Mouse (Mus musculus): Measurements from ENCODE around the gene Uba1y.
"Not testable (repeated sequence)": the region's sequence is repeated elsewhere in the genome, so short reads cannot be mapped to it uniquely, and the experiment has no call there.

Gene Uba1y

GRCm38 (mm10) chrY:818396-818795 is at the start of gene Uba1y:
Gene Uba1y, plus strand, starts transcription at chrY:818649.
- no peak for DNase-seq (ENCODE audit: low spot score in 2 of 2)

GRCm38 (mm10) chrY:797309-797708 is 21.1 kb upstream of the Uba1y start, which contains the start of gene Zfy1:
Gene Zfy1, minus strand, starts transcription at chrY:797409.
- not testable (repeated sequence) for DNase-seq (ENCODE audit: low spot score in 2 of 2)

DNA sequence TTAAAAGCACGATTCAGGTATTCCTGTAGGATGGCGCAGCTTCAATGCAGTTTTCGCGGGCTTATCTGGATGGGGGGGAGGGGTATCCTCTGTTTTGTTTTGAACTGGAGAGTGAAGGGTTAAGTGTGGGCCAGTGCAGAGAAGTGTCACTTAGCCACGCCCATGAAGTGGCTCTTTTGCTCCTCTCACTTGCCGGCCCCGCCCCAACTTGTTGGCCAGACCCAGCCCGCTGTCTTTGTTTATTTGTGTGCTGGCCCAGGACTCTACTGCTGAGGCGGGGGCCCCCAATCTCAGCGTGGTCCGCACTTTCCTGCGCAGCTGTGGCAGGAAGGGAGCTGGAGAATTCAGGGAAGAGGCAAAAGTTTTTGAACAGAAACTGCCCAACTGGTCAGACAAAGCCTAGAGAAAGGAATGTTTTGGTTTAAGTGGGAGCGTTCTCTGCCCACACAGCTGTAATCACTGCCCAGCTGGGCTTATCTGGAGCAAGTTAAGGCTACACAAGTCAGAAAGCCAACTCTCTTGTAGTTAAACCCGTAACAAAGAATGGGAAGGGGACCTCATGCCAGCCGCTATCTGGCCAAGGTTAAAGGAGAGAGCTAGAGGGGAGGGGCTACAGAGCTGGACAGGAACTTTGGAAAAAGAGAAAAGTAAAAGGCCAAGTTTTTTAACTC is 9.3 kb upstream of the Uba1y start:
- DNase-seq (ENCODE audit: low spot score in 2 of 2) = no peak

- DNase-seq (ENCODE audit: low spot score in 2 of 2) = no peak
These were observed 54.0 kb downstream of the Uba1y start for GRCm38 (mm10) chrY:872404-872803.

DNA sequence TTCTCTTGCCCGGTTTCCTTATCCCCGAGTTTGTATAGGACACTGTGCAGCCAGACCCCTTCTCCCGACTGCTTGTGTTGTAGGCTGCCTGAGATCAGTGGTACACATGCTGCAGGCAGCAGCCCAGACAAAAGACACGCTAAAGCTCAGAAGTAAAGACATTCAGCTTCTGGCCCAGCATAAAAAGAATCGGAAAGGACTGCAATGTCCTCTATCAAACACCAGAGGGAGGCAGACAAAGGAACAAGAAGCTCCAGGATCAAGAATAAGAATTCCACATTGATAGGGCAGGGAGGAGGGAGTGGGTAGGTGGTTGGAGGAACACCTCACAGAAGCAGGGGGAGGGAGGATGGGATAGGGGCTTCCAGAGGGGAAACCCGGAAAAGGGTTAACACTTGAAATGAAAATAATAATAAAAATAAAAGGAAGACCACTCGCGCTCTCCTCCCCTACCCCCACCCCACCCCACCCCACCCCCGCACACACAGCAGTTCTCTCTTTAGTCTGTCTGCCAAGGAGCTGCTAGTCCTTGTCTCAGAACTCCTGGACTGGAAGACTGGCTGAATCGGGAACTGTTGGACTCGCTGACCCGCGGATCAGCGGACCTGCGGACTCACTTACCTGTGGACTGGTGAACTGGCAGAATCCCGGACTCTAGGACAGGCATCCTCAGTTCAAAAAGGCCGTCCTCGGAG is 54.6 kb downstream of the Uba1y start:
- peak in 1 of 2 experiments; percentile 0 for DNase-seq (ENCODE audit: low spot score in 2 of 2)

Data from right cerebral cortex, postnatal 36 days (tissue).